Mouse (Mus musculus) induced T-regulatory cell, adult 2 months (primary cell): Measurements from ENCODE around the gene Sult2b1.

Source experiments
- DNase-seq: peaks from one replicate; pipeline ENCODE4 v3.0.0-alpha.2; 2012; ENCODE audit warnings: low read depth

Sult2b1 gene

DNA sequence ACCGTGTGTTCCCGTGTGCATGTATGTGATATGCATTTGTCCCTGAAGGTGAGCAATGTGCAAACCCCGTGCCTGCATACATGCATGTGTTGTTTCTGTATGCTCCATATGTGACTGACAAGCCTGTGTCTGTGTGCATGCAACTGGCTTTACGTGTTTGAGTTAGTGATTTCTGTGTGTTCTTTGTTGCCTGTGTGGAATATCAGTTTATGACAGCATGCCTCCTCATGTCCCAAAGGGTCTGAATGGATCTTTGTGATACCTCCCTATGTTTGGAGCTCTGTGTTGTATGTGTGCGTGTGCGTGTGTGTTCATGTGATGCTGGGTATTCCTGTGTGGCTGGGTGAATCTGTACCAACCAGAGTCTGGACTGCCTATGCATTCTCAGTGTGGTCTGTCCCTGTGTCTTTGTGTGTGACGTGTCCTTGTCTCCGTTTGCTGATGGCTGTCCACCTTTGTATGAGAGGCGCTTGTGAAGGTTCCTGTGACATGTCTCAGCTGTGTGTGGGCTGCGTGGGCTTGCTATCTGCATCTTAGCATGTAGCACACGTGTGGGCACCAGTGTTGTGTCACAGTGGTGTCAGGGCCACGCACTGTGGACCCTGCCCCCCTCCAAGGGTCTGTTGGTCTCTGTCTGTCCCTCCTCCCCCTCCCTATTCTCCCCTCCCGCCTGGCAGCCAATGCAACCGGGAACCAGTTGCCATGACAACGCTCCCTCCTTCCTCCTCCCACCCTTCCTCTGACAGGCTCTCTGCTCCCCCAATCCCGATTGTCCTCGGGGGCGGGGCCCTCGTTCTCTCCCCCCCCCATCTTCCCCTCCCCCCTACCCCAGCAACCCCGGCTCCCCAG lies at the start of gene Sult2b1:
Sult2b1 (minus strand) TSS at position 146 of the 849 bp plus-strand sequence.
- DNase-seq: peak; percentile 57

DNA sequence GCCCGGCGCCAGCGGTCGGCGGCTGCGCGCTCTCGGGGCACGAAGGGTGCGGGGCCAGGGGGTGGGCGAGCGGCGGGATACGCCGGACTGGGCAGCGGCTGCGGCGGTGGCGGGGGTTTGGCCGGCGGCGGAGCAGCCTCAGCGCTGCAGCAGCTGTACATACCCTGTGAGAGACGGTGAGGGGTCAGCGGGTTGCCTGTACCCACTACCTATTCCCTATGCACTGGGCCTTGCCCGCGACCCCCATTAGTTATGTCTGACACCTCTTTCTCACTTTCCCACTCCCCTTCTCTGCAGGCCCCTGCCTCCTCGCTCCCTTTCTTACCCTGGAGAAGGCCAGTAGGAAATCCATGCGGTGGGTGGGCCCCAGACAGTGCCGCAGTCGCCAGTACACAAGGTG lies 49.5 kb upstream of the Sult2b1 start:
- no peak for DNase-seq

DNA sequence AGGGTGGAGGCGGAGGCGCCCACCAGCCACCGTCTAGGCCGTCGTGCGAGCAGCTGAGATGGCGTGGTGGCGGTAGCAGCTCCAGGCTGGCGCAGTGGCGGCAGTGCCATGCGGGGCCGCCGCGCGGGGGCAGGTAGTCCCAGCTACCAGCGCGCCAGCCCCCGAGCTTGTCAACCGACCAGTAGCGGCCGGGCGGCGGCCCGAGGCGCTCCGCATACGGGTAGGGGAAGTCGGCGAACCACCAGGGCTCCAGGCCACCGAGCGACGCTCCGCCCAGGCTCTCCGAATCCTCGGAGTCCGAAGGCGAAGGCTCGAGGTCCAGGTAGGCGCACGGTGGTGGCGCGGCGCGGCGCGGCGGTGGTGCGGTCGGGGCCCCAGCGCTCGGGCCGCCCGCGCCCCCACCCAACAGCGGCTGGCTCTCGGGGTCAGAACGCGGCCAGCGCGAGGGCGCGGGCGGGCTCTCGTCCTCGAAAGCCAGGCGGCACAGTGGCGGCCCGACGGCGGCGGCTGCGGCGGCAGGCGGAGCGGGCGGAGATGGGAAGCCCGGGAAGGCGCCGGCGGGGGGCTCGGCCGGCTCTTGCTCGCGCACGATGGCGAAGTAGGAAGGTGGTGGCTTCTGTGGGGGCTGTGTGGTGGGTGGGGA lies 48.8 kb upstream of the Sult2b1 start:
- peak; percentile 33 for DNase-seq

DNA sequence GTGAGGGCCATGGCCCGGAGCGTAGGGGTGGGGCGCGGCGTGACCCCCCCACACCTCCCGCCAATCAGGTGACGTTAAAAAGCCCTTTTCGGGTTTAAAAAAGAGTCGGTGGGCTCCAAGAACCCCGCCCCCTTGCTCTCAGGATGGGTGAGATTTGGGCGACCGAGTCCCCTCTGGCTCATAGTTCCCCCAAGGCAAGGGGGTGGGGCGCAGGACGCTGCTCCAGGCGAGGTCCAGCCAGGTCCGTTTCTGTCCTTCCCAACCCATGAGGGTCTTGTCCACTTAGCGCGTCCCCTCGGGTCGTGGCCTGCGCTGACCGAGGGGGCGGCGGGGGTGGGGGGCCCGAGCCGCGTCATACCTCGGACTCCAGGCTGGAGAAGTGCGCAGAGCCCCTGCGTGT lies 48.0 kb upstream of the Sult2b1 start:
- peak; percentile 18 for DNase-seq

DNA sequence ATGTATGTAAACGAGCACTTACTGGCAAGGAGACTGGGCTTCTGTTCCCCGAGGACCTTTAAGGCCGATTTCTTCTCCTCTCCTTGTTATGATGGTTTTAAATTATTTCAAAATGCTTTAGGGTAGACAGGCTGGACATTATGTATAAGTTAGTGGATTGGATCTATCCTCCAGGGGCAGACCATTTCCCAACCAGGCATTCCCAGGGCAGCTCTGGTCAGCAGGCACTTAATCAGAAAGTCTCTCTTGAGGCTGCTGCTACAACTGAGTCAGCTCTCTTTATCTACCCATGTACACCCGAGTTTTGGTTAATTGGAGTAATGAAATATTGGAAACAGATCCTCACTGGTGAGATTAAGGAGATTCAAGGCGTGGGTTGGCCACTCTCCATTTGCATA lies 46.7 kb upstream of the Sult2b1 start:
- no peak for DNase-seq

DNA sequence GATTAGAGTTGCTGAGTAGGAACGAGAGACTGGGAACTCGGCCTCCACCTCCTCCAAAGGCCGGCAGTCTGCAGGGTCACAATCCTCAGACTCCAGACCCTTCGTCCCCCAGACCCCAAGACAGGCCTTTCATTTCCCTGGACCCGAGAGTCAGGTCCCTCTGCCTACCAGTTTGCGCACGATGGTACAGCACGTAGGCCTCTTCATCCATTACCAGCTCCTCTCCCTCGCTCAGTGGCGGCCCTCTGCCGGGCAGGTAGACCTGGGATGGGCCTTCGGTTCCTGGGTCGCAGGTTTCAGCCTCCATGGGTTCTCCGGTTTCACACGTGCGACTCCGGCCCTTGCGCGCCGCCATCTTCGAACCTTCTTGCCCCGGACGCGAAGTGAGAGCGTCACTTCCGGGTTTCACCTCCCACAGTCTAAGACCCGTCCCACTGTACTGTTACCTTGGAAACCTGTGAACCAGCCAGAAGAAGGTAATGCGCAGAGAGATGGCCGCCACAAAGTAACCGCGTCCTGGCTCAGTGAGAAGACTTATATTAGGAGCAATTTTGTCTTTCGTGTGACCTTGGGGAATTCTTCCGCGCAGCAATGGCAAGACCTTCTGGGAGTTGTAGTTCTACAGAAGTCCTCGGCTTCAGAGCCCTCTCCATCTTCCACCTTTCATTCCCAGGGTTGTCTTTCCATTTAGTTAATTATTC lies 46.1 kb upstream of the Sult2b1 start, which contains the start of gene Grwd1:
Grwd1 (minus strand) TSS at position 518 of the 701 bp plus-strand sequence.
- peak; percentile 97 for DNase-seq

DNA sequence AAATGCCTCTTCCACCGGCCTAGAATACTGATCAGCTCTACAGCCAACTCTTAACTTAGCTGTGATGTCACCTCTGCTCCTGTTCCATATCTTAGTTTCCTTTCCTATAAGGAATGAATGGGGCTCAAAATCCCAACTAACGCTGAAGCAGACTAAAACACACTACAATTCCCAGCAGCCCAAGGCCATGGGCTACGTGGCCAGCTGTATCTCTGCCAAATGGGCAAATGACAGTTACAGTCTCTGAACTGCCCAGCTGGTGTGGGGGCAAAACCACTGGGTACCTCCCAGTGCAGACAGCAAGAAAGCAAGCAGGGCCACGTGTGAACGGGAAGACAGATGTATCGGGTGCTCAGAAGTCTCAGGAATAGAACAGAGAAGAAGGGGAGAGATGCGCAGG lies 42.2 kb upstream of the Sult2b1 start:
- no peak for DNase-seq

DNA sequence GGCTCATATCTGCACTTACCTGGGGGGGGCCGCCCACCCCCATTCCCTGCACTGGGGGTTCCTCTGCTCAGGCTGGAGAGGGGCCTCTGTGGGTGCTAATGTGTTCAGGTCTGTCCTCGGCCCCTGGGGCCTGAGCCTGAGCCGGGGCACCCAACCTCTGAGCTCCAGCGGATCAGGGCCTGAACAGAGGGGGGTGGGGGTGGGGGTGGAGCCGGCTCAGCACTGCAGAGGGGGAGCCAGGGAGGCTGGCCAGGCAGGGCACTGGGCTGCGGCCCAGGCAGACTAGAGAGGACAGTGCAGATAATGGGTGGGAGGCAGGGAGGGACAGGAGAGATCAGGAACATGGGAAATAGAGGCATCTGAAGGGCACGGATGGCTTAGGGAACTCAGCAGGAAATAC lies 40.1 kb upstream of the Sult2b1 start, which contains the start of gene Kcnj14:
Kcnj14 (minus strand) TSS at position 185 of the 400 bp plus-strand sequence.
- no peak for DNase-seq

DNA sequence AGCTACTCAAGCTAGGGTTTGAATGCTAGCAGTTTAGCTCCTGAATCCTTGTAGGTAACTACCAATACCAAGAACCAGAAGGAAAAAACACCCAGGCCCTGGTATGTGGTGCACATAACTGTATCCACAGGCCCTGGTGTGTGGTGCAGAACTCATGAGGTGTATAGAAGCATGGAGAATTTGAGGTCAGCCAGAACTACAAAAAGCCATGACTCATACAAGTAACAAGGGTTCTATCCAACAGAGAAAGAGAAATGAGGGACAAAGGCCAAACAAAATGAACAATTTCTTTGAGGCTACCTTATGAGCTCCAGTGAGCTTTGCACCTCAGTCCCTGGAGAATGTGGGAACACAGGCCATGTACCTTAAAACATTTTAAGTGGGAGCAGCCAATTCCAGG lies 36.4 kb upstream of the Sult2b1 start:
- DNase-seq: no peak

DNA sequence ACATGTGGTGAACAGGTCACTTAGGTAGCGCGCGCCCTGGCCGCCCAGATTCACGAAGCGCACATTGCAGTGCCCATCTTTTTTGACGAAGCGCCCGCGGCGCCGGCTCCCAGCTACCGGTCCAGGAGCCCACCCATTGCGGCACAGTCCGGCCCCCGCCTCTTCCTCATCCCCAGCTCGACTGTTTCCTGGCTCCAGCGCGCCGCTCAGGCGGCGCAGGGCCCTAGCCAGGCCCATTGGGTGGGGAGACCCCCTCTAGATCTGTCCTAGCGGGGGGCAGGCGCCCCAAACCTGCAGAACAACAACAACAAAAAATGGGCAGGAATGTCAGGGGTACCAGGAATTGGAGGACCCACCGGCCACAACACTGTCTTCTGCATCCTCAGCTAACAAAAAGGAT lies 35.4 kb upstream of the Sult2b1 start:
- DNase-seq: no peak

DNA sequence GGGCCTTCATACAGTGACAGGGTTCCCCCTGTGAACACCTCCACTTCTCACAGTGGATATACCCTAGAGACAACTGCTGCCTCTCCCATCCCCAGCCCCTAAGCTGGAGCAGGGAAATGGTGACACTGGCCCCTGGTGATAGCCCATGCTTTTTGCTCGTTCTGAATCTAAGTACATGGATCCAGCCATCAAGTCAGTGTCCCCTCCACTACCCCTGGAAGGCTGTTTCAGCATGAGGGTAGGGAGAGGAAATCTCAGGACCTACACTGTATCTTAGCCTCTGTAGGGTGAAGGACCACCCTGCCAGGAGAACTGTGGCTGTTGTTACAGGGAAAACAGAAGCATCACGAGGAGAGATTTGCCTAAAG lies 31.5 kb upstream of the Sult2b1 start:
- DNase-seq: peak; percentile 11

DNA sequence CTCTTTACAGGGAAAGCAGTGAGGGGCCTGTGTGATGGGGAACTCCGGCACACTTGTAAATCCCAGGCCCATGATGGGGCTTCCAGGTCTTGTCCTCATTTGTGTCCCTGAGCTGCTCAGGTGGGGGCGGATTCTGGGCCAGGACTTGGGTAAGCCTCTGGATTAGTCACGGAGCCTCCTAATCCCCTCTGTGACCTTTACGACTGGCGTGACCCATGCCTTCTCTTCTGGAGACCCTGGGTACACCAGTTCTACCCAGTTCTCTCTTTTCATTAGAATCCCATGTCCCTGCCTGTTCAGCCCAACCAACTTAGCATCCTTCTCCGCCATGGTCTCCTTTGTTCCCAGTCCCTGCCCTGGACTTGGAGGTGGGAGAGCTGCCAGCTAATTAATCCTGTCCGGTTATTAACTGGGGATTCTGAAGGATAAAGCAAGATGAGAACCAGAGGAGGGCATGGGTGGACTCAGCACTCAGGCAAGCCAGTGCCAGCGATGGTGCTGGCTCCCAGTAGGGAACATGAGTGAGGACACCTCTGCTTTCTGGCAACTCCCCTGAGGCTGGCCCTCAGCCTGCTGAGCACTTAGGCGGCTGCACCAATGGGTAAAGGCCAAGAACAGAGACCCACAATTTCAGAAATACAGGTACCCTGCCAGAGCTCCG lies 31.0 kb upstream of the Sult2b1 start:
- no peak for DNase-seq

DNA sequence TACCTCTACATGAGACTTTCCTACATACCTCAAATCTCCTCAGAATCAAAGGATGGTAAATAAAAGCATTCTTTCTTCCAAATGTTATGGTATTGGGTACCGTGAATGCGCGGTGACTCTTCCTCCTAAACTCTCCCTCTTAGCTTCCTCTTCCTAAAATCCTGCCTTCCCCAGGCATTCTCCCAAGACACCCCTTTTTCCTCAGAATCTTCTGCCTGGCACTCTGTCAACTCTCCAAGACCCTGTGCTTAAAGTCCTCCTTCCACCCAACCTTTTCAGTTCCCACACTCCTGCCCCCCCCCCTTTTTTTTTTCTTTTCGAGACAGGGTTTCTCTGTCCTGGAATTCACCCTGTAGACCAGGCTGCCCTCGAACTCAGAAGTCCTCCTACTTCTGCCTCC lies 30.4 kb upstream of the Sult2b1 start:
- no peak for DNase-seq

DNA sequence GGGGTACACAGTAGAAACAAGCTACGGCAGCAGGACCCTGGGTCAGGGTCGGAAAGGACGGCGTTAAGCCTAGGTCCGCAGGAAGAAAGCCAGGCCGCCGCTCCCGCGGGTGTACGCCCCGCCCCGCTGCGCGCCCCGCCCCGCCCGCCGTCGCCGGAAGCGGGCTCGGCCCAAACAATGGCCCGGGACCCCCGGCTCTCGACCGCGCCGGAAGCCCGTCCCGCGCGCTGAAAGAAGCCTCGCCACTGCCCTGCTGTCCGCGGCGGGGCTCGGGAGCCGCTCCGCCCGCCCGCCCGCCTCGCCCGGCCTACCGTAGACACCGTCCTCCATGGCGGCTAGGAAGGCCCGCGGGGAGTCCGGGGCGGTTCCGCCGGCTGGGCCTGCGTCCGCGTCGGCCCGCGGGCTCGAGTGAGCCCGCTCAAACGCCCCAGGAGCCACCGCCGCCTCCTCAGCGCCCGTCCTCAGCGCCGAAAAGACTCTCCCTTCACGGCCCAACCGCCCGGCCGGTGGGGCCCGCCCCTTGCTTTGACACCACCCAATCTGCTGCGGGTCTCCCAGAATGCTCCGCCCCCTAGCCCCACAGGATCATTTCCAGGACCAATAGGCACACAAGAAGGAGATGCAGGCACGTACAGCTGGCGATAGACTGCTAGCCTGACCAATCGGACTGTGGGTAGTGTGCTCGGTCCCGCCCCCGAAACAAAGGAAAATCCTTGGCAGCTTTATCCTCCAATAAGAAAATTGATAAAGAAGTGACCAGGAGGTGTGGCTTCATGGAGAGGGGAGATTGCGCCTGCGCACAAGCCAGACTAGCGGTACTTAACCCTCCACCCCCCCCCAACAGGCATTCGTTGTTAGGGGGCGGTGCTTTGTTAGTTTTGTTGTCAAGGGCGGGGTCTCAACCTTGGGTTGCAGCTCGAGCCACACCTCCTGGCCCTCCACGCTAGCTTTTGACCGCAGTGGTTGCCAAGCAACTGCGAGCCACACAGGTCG lies 29.6 kb upstream of the Sult2b1 start, which contains the start of gene Cyth2:
Cyth2 (minus strand) TSS at position 795 of the 993 bp plus-strand sequence.
- DNase-seq: peak; percentile 100

DNA sequence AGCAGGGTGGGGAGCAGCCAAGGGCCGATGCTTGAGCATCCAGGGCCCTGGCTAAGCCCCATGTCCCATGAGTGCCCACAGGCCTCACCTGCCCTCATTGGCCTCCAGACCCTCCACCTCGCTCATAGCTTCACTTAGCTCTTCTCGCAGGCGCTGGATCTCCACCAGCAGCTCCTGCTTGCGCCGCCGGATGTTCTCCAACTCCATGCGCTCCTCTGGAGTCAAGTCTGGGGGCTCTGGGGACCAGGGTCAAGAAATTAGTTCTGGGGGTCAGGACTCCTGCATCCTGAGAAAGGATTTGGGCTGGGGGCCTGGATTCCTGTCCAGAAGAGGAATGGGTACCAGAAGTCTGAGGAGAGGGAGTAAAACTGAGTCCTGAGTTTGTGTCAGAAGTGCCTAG lies 28.5 kb upstream of the Sult2b1 start:
- peak; percentile 6 for DNase-seq

DNA sequence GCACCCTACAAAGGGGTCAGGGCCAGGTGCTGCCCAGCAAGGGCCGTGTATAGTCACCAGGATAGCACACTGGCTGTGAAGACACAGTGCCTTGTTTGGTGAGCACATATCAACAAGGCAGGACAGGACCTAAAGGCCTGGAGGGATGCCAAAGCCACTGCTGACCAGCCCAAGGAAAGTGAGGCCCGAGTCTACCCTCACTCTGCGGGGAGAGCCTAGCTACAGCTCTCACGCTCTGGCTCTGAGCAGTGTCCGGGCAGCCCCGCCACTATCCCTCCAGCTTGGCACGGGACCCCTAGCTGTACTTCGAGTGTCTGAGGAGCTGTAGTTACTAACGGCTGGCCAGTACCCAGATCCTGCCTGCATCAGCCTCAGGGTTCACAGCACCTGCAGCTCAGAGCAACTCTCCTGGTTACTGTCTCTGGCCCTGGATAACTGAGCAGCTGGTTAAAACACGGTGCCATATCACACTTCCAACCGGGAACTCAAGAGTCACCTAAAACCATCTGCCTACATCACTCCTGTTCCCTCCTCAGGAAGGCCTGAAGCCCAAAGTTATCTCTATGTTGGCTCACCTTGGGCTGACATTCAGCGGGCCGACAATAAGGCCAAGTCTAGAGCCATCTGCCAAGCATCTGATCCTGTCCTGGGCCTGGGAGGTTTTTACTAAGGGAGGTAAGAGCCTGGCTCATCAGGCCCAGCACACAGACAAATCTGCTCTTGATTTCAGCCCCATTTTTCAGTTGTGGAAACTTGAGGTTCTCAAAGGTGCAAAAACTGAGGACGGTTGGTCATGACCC lies 25.0 kb upstream of the Sult2b1 start:
- DNase-seq: peak; percentile 5

DNA sequence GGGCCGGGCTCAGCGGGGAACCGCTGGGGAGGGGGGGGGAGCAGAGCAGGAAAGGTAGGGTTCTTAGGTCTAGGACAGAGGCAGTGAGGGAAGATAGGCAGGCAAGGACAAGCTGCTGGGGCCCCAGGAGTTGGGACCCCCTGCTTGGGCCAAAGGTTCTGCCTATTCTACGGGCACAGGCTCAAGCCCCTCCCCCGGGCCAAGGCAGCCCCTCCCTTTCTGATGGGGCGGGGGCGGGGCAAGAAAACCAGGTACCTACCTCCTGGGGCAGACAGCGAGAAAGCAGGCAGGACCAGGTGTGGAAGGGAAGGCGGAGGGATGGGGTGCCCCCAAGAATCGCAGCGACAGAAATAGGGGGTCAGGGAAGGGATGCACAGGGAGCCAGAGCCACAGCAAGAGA lies 24.0 kb upstream of the Sult2b1 start:
- DNase-seq: peak; percentile 12

DNA sequence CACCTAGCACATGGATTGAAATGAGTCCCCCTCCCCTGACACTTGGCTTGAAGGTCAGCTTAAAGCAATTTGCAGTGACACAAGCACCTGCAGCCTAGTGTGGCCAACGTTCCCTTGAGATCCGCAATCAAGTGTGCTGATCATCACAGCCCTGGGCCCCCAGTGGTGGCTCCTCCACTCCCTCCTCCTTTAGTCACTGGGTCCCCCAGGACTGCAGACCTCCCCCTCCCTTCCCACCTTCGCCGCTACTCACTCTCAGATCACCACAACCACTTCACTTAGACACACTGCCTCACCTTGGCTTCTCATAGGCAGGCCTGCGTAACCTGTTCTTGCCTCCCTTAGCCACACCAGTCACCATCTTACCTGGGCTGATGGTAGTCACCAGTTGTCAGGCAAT lies 21.5 kb upstream of the Sult2b1 start:
- DNase-seq: no peak

DNA sequence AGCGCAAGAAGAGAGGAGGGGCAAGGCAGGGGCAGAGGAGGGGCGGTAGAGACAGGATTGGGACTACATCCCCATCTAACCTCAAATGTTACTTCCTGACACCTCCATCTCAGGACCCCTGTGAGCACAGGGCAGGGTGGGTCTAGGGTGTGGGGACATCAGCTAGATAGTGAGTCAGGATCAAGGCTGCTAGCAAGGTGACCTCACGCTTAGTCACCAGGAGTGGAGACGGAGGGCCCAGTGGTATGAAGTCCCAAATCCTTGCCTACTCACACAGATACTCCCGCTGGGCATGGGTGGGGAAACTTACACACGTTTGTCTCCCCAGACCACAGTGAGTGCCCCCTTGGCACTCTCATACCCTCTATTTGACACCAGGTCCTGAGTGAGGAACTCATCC lies 18.1 kb upstream of the Sult2b1 start:
- DNase-seq: peak; percentile 17

DNA sequence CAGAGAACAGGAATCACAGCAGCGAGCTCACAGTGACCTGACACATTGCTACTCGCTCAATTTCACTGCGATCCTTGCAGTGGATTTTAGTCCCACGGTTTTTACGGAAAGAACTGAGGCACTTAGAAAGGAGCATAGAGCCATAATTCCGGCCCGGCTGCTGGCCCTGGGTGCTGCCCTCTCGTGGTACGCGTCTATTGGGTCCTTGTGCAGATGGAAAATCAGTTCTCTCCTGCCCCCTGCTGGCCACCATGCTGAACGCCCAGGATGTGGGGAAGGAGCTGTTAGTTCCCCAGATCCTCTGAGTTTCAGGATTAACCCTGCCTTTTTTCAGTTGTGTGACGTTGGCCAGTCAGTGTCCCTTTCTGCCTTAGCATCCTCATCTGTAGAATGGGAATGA lies 16.9 kb upstream of the Sult2b1 start:
- DNase-seq: peak; percentile 96
